Mouse (Mus musculus): ENCODE results near the gene Wap. TPM values are rescaled to one million over a fixed set of nuclear protein-coding genes. Genes with fewer than 3 reads are reported as not detected.

The Wap gene
- polyA plus RNA-seq, 1 experiment from 2014 or later = not detected

DNA sequence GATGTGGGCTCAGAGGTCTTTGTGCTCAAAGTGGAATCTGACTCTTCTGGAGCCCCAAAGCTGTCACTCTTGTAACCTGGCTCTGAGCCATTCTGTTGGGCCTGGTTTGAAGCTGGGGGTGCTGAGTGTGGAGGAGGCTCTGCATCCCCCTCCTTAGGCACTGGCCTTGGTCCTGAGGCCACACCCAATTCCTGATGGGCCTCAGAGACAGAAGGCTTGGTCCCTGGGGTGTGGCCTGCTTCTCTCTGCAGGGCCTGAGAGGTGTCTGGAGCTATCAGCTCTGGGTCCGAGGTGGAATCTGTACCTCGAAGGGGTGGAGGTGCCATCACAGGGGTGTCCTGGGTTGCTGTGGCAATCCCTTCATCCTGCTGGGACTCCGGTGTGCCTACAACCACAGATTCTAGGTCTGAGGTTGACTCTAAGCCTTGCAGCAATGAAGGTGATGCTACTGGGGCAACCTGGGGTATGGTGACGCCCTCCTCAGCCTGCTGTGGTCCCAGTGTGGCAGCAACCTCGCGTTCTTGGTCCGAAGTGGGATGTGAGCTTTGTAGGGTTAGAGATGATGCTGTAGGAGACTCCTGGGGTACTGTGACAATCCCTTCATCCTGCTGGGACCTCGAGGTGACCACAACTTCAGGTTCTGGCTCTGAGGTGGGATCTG, 38.0 kb downstream of the Wap start:
- WGBS (ENCODE audit: insufficient replicate concordance) = 73% methylated on average over 8 of the region's 8 CpGs
- Histone ChIP-seq H3K36me3 (replicated peaks; ENCODE audit: insufficient read depth, low read length) (peaks cover 32% of the 10 kb centered on the region), H3K27me3 (ENCODE audit: insufficient read depth, low read length) (peaks cover 23% of the 10 kb centered on the region), H3K9ac (replicated peaks) (no peak overlapping the region), H3K4me1 (ENCODE audit: insufficient read depth) (peaks cover 3% of the 10 kb centered on the region; the same call in 1 of the 2 replicates), H3K9me3 (ENCODE audit: low read length) (no peaks in the 10 kb centered on the region), H3K4me2 (ENCODE audit: low read depth, low read length) (no peak overlapping the region), H3K27ac (ENCODE audit: low read depth) (no peak overlapping the region), H3K4me3 (ENCODE audit: low read depth, low read length) (no peak overlapping the region)
- TF ChIP-seq EP300 (IDR thresholded peaks at IDR 0.05; ENCODE audit: low read depth) (no peak), CTCF (IDR thresholded peaks at IDR 0.05; ENCODE audit: low read depth) (no peak)
- DNase-seq (no peak), ATAC-seq (no peak)

DNA sequence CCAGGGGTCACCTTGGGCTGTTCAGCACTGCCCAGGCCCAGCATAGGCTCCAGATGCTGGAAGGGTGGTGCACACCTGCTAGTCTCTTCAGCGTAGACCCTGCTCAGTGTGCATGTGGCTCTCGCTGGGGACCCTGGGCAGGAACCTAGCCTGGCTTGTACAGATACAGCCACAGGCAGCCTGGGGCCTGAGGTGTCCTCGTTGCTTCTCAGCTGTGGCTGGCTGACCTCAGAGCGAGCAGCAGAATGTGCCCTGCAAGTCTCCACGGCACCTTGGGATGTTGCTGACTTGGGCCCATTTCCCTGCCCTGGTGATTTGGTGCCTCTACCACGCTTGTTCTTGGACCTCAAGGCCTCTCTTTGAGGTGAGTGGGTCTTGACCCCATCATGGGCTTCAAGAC, 38.6 kb downstream of the Wap start:
- no peak overlapping the region for H3K9ac ChIP-seq (replicated peaks)
- no peaks in the 10 kb centered on the region; the same call in 1 of the 2 replicates for H3K4me1 ChIP-seq (ENCODE audit: insufficient read depth)
- WGBS (ENCODE audit: insufficient replicate concordance) = 68% methylated on average over 6 of the region's 6 CpGs
- no peaks in the 10 kb centered on the region for H3K9me3 ChIP-seq (ENCODE audit: low read length)
- ATAC-seq = no peak
- TF ChIP-seq CTCF (IDR thresholded peaks at IDR 0.05; ENCODE audit: low read depth) = no peak
- TF ChIP-seq EP300 (IDR thresholded peaks at IDR 0.05; ENCODE audit: low read depth) = no peak
- H3K4me3 ChIP-seq (ENCODE audit: low read depth, low read length) = no peak overlapping the region
- peaks cover 38% of the 10 kb centered on the region for H3K36me3 ChIP-seq (replicated peaks; ENCODE audit: insufficient read depth, low read length)
- no peak overlapping the region for H3K27ac ChIP-seq (ENCODE audit: low read depth)
- no peak for DNase-seq
- peaks cover 17% of the 10 kb centered on the region for H3K27me3 ChIP-seq (ENCODE audit: insufficient read depth, low read length)
- peak overlapping the region; percentile 16; the same call in 1 of the 2 replicates for H3K4me2 ChIP-seq (ENCODE audit: low read depth, low read length)

DNA sequence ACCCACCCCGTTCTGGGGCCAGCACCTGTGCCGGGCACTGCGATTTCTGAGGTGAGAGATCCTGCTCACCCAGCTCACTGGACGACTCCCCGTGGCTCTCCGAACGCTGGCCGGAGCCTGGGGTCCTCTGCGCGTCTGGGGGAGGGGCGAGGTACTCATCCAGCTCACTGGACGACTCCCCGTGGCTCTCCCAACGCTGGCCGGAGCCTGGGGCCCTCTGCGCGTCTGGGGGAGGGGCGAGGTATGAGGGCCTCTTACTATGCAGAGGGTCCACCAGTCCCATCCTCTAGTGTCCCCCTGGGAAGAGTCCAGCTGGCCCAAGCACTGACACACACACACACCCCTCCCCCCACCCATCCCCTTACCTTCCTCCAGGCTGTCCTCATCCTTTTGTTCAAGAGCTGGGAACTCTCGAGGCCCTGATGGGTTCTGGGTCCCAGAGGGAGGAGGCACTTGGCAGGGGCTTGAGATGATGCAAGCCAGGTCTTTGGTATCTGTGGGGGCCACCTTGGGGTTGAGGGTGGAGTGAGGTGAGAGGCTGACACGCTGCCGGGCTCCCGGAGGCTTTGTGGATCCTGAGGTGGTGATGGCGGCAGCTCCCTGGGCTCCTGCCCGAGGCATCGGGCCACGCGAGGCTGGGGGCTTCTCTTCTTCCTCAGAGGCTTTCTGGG, 39.3 kb downstream of the Wap start:
- peak; percentile 25 for DNase-seq
- H3K4me2 ChIP-seq (ENCODE audit: low read depth, low read length) = peak overlapping the region; percentile 16; the same call in 1 of the 2 replicates
- no peaks in the 10 kb centered on the region for H3K9me3 ChIP-seq (ENCODE audit: low read length)
- TF ChIP-seq CTCF (IDR thresholded peaks at IDR 0.05; ENCODE audit: low read depth) = no peak
- TF ChIP-seq EP300 (IDR thresholded peaks at IDR 0.05; ENCODE audit: low read depth) = no peak
- no peak overlapping the region for H3K4me3 ChIP-seq (ENCODE audit: low read depth, low read length)
- H3K4me1 ChIP-seq (ENCODE audit: insufficient read depth) = no peaks in the 10 kb centered on the region; the same call in 1 of the 2 replicates
- ATAC-seq = peak; percentile 58
- no peak overlapping the region for H3K9ac ChIP-seq (replicated peaks)
- H3K27ac ChIP-seq (ENCODE audit: low read depth) = no peak overlapping the region
- peaks cover 10% of the 10 kb centered on the region; the same call in 1 of the 2 replicates for H3K27me3 ChIP-seq (ENCODE audit: insufficient read depth, low read length)
- WGBS (ENCODE audit: insufficient replicate concordance) = 52% methylated on average over 27 of the region's 27 CpGs
- peaks cover 45% of the 10 kb centered on the region for H3K36me3 ChIP-seq (replicated peaks; ENCODE audit: insufficient read depth, low read length)

DNA sequence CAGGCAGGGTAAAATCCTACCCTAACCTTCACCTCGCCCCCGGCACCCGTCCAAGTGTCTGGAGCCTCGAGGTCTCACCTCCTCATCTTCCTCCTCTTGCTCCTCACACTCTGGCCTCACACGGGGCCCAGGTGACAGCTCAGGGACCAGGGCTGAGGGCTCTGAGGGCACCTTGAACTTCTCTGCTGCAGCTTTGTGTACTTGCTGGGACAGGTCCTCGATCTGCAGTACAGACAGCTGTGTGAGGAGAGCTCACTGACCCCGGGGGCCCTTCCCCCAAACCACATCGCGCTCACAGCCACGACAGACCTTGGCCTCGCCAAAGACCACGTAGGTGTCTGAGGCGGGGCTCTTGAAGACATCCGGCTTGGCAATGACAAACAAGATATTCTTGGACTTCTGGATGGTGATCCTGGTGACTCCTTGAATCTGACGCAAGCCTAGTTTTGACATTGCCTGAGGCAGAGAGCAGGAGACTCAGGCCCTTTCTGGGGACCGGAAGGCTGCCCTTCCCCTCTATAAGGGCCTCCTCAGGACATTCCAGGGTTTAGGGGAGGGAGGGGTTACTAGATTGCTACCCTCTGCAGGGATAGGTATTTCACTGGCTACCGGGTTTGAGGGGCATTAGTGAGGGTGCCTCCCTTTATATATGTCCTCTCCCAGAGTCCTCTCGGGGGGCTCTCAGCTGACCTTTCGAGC, 40.1 kb downstream of the Wap start:
- no peak overlapping the region; the same call in 1 of the 2 replicates for H3K4me2 ChIP-seq (ENCODE audit: low read depth, low read length)
- WGBS (ENCODE audit: insufficient replicate concordance) = 68% methylated on average over 19 of the region's 19 CpGs
- ATAC-seq (no peak), DNase-seq (no peak)
- H3K9ac ChIP-seq (replicated peaks) = no peak overlapping the region
- peaks cover 53% of the 10 kb centered on the region for H3K36me3 ChIP-seq (replicated peaks; ENCODE audit: insufficient read depth, low read length)
- H3K9me3 ChIP-seq (ENCODE audit: low read length) = no peaks in the 10 kb centered on the region
- TF ChIP-seq CTCF (IDR thresholded peaks at IDR 0.05; ENCODE audit: low read depth) = no peak
- TF ChIP-seq EP300 (IDR thresholded peaks at IDR 0.05; ENCODE audit: low read depth) = no peak
- no peak overlapping the region for H3K4me3 ChIP-seq (ENCODE audit: low read depth, low read length)
- H3K27ac ChIP-seq (ENCODE audit: low read depth) = no peak overlapping the region
- H3K4me1 ChIP-seq (ENCODE audit: insufficient read depth) = no peaks in the 10 kb centered on the region; the same call in 1 of the 2 replicates
- H3K27me3 ChIP-seq (ENCODE audit: insufficient read depth, low read length) = 0 out of 2 replicates have a peak, but pooled peaks cover 3% of the 10 kb centered on the region

DNA sequence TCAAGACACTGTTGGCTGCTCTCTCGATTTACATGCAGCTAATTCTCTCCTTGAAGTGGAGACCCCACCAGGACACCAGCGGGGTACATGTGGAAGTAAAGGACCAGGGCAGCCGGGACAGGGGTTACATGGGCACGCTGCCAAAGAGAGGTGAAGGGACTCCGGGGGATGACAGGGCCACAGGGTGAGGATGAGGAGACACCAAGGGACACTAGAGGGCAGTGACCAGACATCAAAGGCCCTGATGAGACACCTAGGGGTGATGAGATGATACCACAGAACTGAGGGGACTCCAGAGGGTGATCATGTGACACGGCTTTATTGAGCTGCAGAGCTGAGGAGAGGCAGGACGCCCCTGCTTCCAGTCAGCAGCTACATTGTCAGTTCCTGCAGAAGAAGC, 40.9 kb downstream of the Wap start:
- H3K9me3 ChIP-seq (ENCODE audit: low read length) = no peaks in the 10 kb centered on the region
- no peaks in the 10 kb centered on the region for H3K27me3 ChIP-seq (ENCODE audit: insufficient read depth, low read length)
- H3K36me3 ChIP-seq (replicated peaks; ENCODE audit: insufficient read depth, low read length) = peaks cover 61% of the 10 kb centered on the region
- no peaks in the 10 kb centered on the region; the same call in 1 of the 2 replicates for H3K4me1 ChIP-seq (ENCODE audit: insufficient read depth)
- WGBS (ENCODE audit: insufficient replicate concordance) = 69% methylated on average over 7 of the region's 7 CpGs
- ATAC-seq (no peak), DNase-seq (no peak)
- no peak overlapping the region for H3K4me3 ChIP-seq (ENCODE audit: low read depth, low read length)
- no peak overlapping the region for H3K9ac ChIP-seq (replicated peaks)
- no peak overlapping the region for H3K4me2 ChIP-seq (ENCODE audit: low read depth, low read length)
- H3K27ac ChIP-seq (ENCODE audit: low read depth) = no peak overlapping the region
- TF ChIP-seq EP300 (IDR thresholded peaks at IDR 0.05; ENCODE audit: low read depth) = no peak
- TF ChIP-seq CTCF (IDR thresholded peaks at IDR 0.05; ENCODE audit: low read depth) = peak; percentile 53

DNA sequence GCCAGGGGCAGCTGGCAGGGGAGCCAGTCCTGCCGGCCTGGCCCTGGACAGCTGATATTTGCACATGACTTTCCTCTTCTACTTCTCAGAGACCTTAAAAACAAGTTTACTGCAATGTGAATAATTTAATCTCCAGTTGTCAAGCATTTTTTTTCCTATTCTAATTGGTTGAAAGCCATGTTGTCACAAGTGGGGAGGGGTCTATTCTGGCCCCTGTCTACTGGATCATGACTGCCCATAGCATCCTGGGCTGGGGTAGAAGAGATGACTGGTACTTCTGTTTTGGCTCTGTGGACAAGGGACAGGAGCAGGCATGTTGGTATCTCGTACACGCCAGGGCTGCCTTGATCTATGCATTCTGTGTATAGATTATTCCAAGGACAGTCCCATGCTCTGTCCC, 41.8 kb downstream of the Wap start:
- WGBS (ENCODE audit: insufficient replicate concordance) = 87% methylated on average over 3 of the region's 3 CpGs
- Histone ChIP-seq H3K9me3 (ENCODE audit: low read length) (no peaks in the 10 kb centered on the region), H3K27me3 (ENCODE audit: insufficient read depth, low read length) (no peaks in the 10 kb centered on the region), H3K4me1 (ENCODE audit: insufficient read depth) (no peaks in the 10 kb centered on the region; the same call in 1 of the 2 replicates), H3K4me2 (ENCODE audit: low read depth, low read length) (no peak overlapping the region), H3K4me3 (ENCODE audit: low read depth, low read length) (no peak overlapping the region), H3K27ac (ENCODE audit: low read depth) (no peak overlapping the region), H3K9ac (replicated peaks) (no peak overlapping the region), H3K36me3 (replicated peaks; ENCODE audit: insufficient read depth, low read length) (peaks cover 69% of the 10 kb centered on the region)
- no peak for ATAC-seq
- no peak for TF ChIP-seq EP300 (IDR thresholded peaks at IDR 0.05; ENCODE audit: low read depth)
- DNase-seq = no peak
